Mouse (Mus musculus) liver, adult 2 months (tissue): ENCODE results near the gene Galnt10. TPM values are rescaled to one million over a fixed set of nuclear protein-coding genes. Genes with fewer than 3 reads are reported as not detected.

Experiments
- DNase-seq: peaks from one replicate; pipeline ENCODE4 v3.0.0-alpha.2; 2011; ENCODE audit warnings: low read depth, low spot score; ENCODE audit errors: extremely low read depth
- H3K27ac ChIP-seq: fragments of 200-500 bp; replicated peaks from 2 replicates; pipeline ENCODE4 v1.5.1; 2012; ENCODE audit warnings: low read depth, mild to moderate bottlenecking, control low read depth, inconsistent platforms, low read length; ENCODE audit not compliant: insufficient read depth
- H3K27me3 ChIP-seq: fragments of 200-500 bp; 2 replicates; pipeline ENCODE4 v1.6.1; 2012; ENCODE audit warnings: mild to moderate bottlenecking, moderate library complexity, low read length, inconsistent platforms; ENCODE audit not compliant: control insufficient read depth, insufficient read depth
- H3K36me3 ChIP-seq: fragments of 200-500 bp; 2 replicates; pipeline ENCODE4 v1.6.1; 2012; ENCODE audit warnings: low read length, inconsistent platforms; ENCODE audit not compliant: control insufficient read depth, insufficient read depth
- H3K4me1 ChIP-seq: fragments of 200-500 bp; 2 replicates; pipeline ENCODE4 v1.6.1; 2011; ENCODE audit warnings: low read length; ENCODE audit not compliant: control insufficient read depth, insufficient read depth
- H3K4me3 ChIP-seq: fragments of 200-500 bp; 2 replicates; pipeline ENCODE4 v1.5.1; 2011; ENCODE audit warnings: low read depth, mild to moderate bottlenecking, control low read depth, low read length, moderate library complexity; ENCODE audit not compliant: insufficient read depth
- H3K79me2 ChIP-seq: fragments of 200-500 bp; 2 replicates; pipeline ENCODE4 v1.6.1; 2012; ENCODE audit warnings: inconsistent platforms, mild to moderate bottlenecking, low read length, moderate library complexity; ENCODE audit not compliant: control insufficient read depth, insufficient read depth
- H3K9ac ChIP-seq: fragments of 200-500 bp; 2 replicates; pipeline ENCODE4 v1.6.1; 2012; ENCODE audit warnings: low read depth, mild to moderate bottlenecking, control low read depth, inconsistent platforms, low read length
- CTCF ChIP-seq: fragments of 200-500 bp; IDR thresholded peaks from 2 replicates; pipeline ENCODE4 v1.5.1; 2011; ENCODE audit warnings: low read depth, low read length, control low read depth
- POLR2A ChIP-seq: fragments of 200-500 bp; IDR thresholded peaks from 2 replicates; pipeline ENCODE4 v1.6.1; 2011; ENCODE audit warnings: low read length, control low read depth; ENCODE audit not compliant: insufficient read depth; ENCODE audit errors: extremely low read depth
- WGBS: fragments of 180-500 bp; shearing (Covaris S2); methylation state at CpG from one replicate; pipeline ENCODE4 v1.1.7; 2018; 5-methylcytosine and 5-hydroxymethylcytosine counted together
- polyA plus RNA-seq: library from polyadenylated mRNA; depleted of rRNA; stranded (reverse); fragments of >200 nt; gene quantifications from 2 replicates; pipeline ENCODE4 v1.2.3, GENCODE M21; 2012
- total RNA-seq: library from RNA; depleted of rRNA; stranded (reverse); fragments of >200 nt; gene quantifications from 2 replicates; pipeline ENCODE4 v1.2.3, GENCODE M21; 2014

The Galnt10 gene
- total and polyA plus RNA-seq, 2 experiments, result 2.5 to 3.9 TPM

GRCm38 (mm10) chr11:57716721-57717120, 71.5 kb downstream of the Galnt10 start:
- H3K9ac ChIP-seq, result no peak overlapping the region
- WGBS, result 87% methylated on average over 3 of the region's 3 CpGs
- no peak for TF ChIP-seq CTCF
- DNase-seq, result no peak
- no peak overlapping the region for H3K4me3 ChIP-seq
- H3K4me1 ChIP-seq, result no peaks in the 10 kb centered on the region
- H3K27me3 ChIP-seq, result no peaks in the 10 kb centered on the region
- H3K27ac ChIP-seq, result no peak overlapping the region
- H3K36me3 ChIP-seq, result no peaks in the 10 kb centered on the region
- H3K79me2 ChIP-seq, result no peaks in the 10 kb centered on the region

GRCm38 (mm10) chr11:57717432-57717831, 72.2 kb downstream of the Galnt10 start:
- Histone ChIP-seq H3K9ac (no peak overlapping the region), H3K4me3 (no peak overlapping the region), H3K27ac (no peak overlapping the region), H3K4me1 (no peaks in the 10 kb centered on the region), H3K27me3 (no peaks in the 10 kb centered on the region), H3K79me2 (no peaks in the 10 kb centered on the region), H3K36me3 (no peaks in the 10 kb centered on the region)
- TF ChIP-seq CTCF (no peak), POLR2A (no peak)
- 92% methylated on average over 3 of the region's 3 CpGs for WGBS
- no peak for DNase-seq

- Histone ChIP-seq H3K27me3 (no peaks in the 10 kb centered on the region), H3K36me3 (no peaks in the 10 kb centered on the region), H3K9ac (no peak overlapping the region), H3K4me1 (no peaks in the 10 kb centered on the region), H3K79me2 (no peaks in the 10 kb centered on the region), H3K4me3 (no peak overlapping the region), H3K27ac (no peak overlapping the region)
- WGBS, result 90% methylated on average over 6 of the region's 6 CpGs
- no peak for DNase-seq
- no peak for TF ChIP-seq CTCF
- no peak for TF ChIP-seq POLR2A
Measured at GRCm38 (mm10) chr11:57718081-57718480, 72.8 kb downstream of the Galnt10 start.

GRCm38 (mm10) chr11:57719631-57720030, 74.4 kb downstream of the Galnt10 start:
- WGBS, result 86% methylated on average over 7 of the region's 7 CpGs
- DNase-seq, result no peak

GRCm38 (mm10) chr11:57720076-57720475, 74.8 kb downstream of the Galnt10 start:
- Histone ChIP-seq H3K4me1 (no peaks in the 10 kb centered on the region), H3K27me3 (no peaks in the 10 kb centered on the region), H3K79me2 (no peaks in the 10 kb centered on the region), H3K36me3 (no peaks in the 10 kb centered on the region), H3K4me3 (no peak overlapping the region), H3K9ac (no peak overlapping the region), H3K27ac (no peak overlapping the region)
- no peak for TF ChIP-seq POLR2A
- TF ChIP-seq CTCF, result no peak
- 68% methylated on average over 6 of the region's 6 CpGs for WGBS
- no peak for DNase-seq

More at GRCm38 (mm10) chr11:57719631-57720030, 74.4 kb downstream of the Galnt10 start:
- Histone ChIP-seq H3K79me2 (no peaks in the 10 kb centered on the region), H3K4me1 (no peaks in the 10 kb centered on the region), H3K9ac (no peak overlapping the region), H3K36me3 (no peaks in the 10 kb centered on the region), H3K4me3 (no peak overlapping the region), H3K27ac (no peak overlapping the region), H3K27me3 (no peaks in the 10 kb centered on the region)
- TF ChIP-seq POLR2A, result no peak
- TF ChIP-seq CTCF, result no peak

- Histone ChIP-seq H3K79me2 (no peaks in the 10 kb centered on the region), H3K4me1 (no peaks in the 10 kb centered on the region), H3K27me3 (no peaks in the 10 kb centered on the region), H3K4me3 (no peak overlapping the region), H3K9ac (no peak overlapping the region), H3K27ac (no peak overlapping the region), H3K36me3 (no peaks in the 10 kb centered on the region)
- 96% methylated on average over 5 of the region's 5 CpGs for WGBS
- no peak for DNase-seq
- TF ChIP-seq POLR2A, result no peak
- TF ChIP-seq CTCF, result peak; percentile 52
Measured at GRCm38 (mm10) chr11:57724791-57725463, 79.7 kb downstream of the Galnt10 start.
